Mouse (Mus musculus) E14TG2a.4 (cell line): ENCODE measurements around the gene Camk2b.

Source experiments
- H3K27me3 ChIP-seq: 2 replicates; pipeline ENCODE4 v1.6.1; 2014; ENCODE audit warnings: low read length, control low read depth; ENCODE audit not compliant: insufficient read depth
- H3K36me3 ChIP-seq: 2 replicates; pipeline ENCODE4 v1.6.1; 2014; ENCODE audit warnings: low read length, control low read depth; ENCODE audit not compliant: insufficient read depth
- H3K4me1 ChIP-seq: replicated peaks from 2 replicates; pipeline ENCODE4 v1.6.1; 2014; ENCODE audit warnings: low read depth, low read length, control low read depth
- H3K4me3 ChIP-seq: replicated peaks from 2 replicates; pipeline ENCODE4 v1.5.1; 2014; ENCODE audit warnings: mild to moderate bottlenecking, low read length
- H3K9me3 ChIP-seq: 2 replicates; pipeline ENCODE4 v1.6.1; 2014; ENCODE audit warnings: low read length, control low read depth
- CTCF ChIP-seq: conservative IDR thresholded peaks from 2 replicates; pipeline ENCODE4 v1.5.1; 2014; ENCODE audit warnings: low read length
- NANOG ChIP-seq: IDR thresholded peaks from 2 replicates; pipeline ENCODE4 v1.6.1; 2014; ENCODE audit warnings: borderline replicate concordance, low read length, mixed read lengths
- POU5F1 ChIP-seq: IDR thresholded peaks from 2 replicates; pipeline ENCODE4 v1.6.1; 2014; ENCODE audit warnings: low read length, borderline replicate concordance

Gene Camk2b

DNA sequence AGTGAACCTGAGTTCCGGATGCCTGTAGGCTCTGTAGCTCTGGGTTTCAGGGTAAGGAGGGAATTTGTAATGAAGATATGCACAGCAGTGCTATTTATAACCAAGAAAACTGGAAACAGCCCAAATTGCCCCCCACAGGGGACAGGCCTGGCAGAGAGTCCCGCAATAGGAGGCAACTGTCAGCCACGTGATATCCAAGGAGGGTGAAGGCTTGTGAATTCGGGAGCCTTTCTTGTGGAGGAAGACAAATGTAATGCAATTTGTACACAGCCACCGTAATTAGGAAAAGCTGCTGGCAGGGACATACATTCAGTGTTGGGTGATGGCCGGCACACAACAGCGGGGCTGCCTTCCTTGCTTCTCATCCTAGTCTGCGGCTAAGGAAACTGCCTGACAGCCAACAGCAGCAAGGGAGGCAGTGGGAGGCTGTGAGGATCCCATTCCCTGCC is 9.5 kb upstream of the Camk2b start:
- H3K4me1 ChIP-seq = peaks cover 3% of the 10 kb centered on the region
- no peak for TF ChIP-seq CTCF
- TF ChIP-seq POU5F1 = no peak
- TF ChIP-seq NANOG = no peak
- H3K27me3 ChIP-seq = peaks cover 12% of the 10 kb centered on the region; the same call in 1 of the 2 replicates
- H3K4me3 ChIP-seq = no peak overlapping the region
- no peaks in the 10 kb centered on the region for H3K9me3 ChIP-seq
- no peaks in the 10 kb centered on the region for H3K36me3 ChIP-seq

- Histone ChIP-seq H3K4me1 (peaks cover 58% of the 10 kb centered on the region), H3K4me3 (peak overlapping the region; percentile 92), H3K36me3 (no peaks in the 10 kb centered on the region), H3K27me3 (peaks cover 41% of the 10 kb centered on the region), H3K9me3 (no peaks in the 10 kb centered on the region)
- no peak for TF ChIP-seq POU5F1
- no peak for TF ChIP-seq NANOG
Observed at GRCm38 (mm10) chr11:6068181-6068957, 2.2 kb upstream of the Camk2b start.

DNA sequence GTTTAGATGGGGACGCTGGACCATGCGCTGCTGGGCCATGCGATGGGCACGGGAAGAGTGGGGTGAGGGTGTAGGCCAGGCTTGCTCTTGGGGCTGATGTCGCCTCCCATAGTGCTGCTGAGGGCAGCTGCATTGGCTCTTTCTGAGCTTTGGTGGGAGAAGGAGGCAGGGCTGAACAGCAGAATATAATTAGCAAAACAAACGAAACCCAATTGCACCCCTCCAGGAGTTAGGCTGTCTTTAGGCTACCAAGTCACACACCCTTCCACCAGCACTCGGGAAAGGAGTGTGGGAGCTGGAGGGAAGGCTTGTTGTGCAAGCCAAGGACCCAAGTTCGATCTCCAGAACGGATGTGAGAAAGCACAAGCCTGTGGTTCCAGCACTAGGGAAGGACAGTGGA is 998 bp upstream of the Camk2b start:
- H3K9me3 ChIP-seq = no peaks in the 10 kb centered on the region
- TF ChIP-seq CTCF = no peak
- peak; percentile 32; the same call in 1 of the 2 replicates for TF ChIP-seq NANOG
- no peak for TF ChIP-seq POU5F1
- H3K36me3 ChIP-seq = no peaks in the 10 kb centered on the region
- H3K4me1 ChIP-seq = peaks cover 70% of the 10 kb centered on the region
- peak overlapping the region; percentile 92; the same call in 1 of the 2 replicates for H3K4me3 ChIP-seq
- peaks cover 48% of the 10 kb centered on the region for H3K27me3 ChIP-seq

- H3K9me3 ChIP-seq = no peaks in the 10 kb centered on the region
- H3K4me3 ChIP-seq = peak overlapping the region; percentile 92
- no peak for TF ChIP-seq NANOG
- no peak for TF ChIP-seq CTCF
- TF ChIP-seq POU5F1 = no peak
- no peaks in the 10 kb centered on the region for H3K36me3 ChIP-seq
- H3K27me3 ChIP-seq = peaks cover 39% of the 10 kb centered on the region
- peaks cover 82% of the 10 kb centered on the region for H3K4me1 ChIP-seq
Observed at GRCm38 (mm10) chr11:6065551-6066121, 526 bp downstream of the Camk2b start.

DNA sequence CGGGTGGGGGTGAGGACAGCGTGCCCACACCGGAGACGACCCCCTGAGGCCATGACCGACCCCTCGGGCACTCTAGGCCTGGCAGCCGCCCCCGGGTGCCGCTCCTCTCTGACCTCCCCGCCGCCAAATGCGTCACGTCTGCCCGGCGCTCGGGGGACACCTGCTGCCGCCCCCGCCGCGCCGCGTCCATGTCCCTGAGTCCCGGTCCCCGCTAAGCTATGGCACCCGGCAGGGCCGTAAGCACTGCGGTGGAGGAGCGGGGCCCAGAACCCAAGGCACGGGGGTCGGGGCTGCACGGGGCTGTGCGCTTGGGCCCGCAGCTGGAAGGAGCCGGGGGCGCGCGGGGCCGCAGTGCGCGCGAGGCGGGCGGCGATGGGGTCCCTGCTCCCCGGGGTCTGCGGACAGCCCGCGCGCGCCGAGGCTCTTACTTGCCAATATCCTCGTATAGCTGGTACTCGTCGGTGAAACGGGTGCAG is 1.1 kb downstream of the Camk2b start:
- peak overlapping the region; percentile 92 for H3K4me3 ChIP-seq
- TF ChIP-seq NANOG (no peak), CTCF (no peak), POU5F1 (no peak)
- no peaks in the 10 kb centered on the region for H3K36me3 ChIP-seq
- peaks cover 82% of the 10 kb centered on the region for H3K4me1 ChIP-seq
- H3K9me3 ChIP-seq = no peaks in the 10 kb centered on the region
- H3K27me3 ChIP-seq = peaks cover 39% of the 10 kb centered on the region

- peaks cover 39% of the 10 kb centered on the region for H3K27me3 ChIP-seq
- H3K4me3 ChIP-seq = peak overlapping the region; percentile 92
- TF ChIP-seq CTCF (no peak), POU5F1 (no peak), NANOG (no peak)
- H3K9me3 ChIP-seq = no peaks in the 10 kb centered on the region
- peaks cover 81% of the 10 kb centered on the region for H3K4me1 ChIP-seq
- H3K36me3 ChIP-seq = no peaks in the 10 kb centered on the region
Observed at GRCm38 (mm10) chr11:6064215-6065045, 1.7 kb downstream of the Camk2b start.

DNA sequence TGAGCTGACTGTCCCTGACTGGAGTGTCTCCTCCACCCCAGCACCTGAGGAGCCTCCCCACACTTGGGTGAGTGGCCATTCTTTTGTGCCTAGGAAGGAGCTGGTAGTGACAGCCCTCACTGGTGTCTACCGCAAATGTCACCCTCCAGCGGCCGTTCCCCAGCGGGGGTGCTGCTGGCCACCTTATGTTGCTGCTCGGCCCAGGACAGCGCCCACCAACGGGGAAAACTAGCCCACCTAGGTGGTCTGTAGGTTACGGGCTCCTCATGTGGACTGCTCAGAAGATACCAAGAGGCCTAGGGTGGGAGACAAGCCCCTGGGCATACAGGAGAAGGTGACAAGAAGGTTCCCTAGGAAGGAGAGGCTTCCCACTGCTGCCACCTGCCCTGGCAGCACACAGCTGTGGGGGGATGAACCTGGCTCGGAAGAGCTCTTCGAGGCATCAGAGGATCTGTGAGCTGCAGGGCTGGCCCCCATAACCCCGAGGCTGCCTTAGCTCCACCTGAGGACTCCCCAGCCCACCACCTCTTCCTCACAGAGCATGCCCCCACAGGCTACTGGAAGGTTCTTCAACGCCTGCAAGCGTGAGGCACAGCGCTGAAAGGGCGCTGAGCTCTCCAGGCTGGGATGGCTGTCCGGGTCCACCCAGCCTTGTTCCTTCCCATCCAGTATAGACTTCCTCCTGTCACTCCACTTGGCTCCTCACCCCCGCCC is 2.5 kb downstream of the Camk2b start:
- peaks cover 39% of the 10 kb centered on the region for H3K27me3 ChIP-seq
- TF ChIP-seq POU5F1 = no peak
- no peak for TF ChIP-seq NANOG
- peak overlapping the region; percentile 92 for H3K4me3 ChIP-seq
- peaks cover 82% of the 10 kb centered on the region for H3K4me1 ChIP-seq
- H3K36me3 ChIP-seq = no peaks in the 10 kb centered on the region
- H3K9me3 ChIP-seq = no peaks in the 10 kb centered on the region

DNA sequence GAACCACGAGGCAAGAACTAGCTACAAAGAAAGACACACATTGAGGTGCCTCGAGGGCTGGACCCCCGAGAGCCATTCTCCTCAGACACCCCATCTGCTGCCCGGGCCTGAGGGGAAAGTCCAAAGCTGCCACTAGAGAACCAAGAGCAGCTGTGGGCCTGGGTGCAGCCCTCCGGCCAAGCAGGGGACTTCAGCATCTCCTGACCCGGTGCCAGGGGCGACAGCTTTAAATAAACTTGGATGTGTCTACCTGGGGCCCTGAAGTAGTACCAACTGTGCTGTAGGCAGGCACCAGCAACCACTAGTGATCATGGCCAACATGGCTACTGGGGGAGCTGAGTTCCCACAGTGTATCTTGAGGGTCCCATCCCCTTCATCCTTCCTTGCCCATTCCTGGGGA is 3.1 kb downstream of the Camk2b start:
- Histone ChIP-seq H3K9me3 (no peaks in the 10 kb centered on the region), H3K4me1 (peaks cover 83% of the 10 kb centered on the region), H3K27me3 (peaks cover 39% of the 10 kb centered on the region), H3K36me3 (no peaks in the 10 kb centered on the region), H3K4me3 (0 out of 2 replicates have a peak overlapping the region, but pooled peaks have one; percentile 92)
- TF ChIP-seq CTCF = no peak
- TF ChIP-seq POU5F1 = no peak
- no peak for TF ChIP-seq NANOG
